Mouse (Mus musculus): Measurements from ENCODE around the gene Trio.

Trio gene

GRCm38 (mm10) chr15:27945570-27945969, 80.1 kb downstream of the Trio start:
- DNase-seq (ENCODE audit: low read depth, low spot score): no peak

GRCm38 (mm10) chr15:27944898-27945297, 80.8 kb downstream of the Trio start:
- no peak for DNase-seq (ENCODE audit: low read depth, low spot score)

GRCm38 (mm10) chr15:27943486-27944195, 82.0 kb downstream of the Trio start:
- DNase-seq (ENCODE audit: low read depth, low spot score): no peak

- no peak for DNase-seq (ENCODE audit: low read depth, low spot score)
Observed at GRCm38 (mm10) chr15:27942148-27942847, 83.3 kb downstream of the Trio start.

GRCm38 (mm10) chr15:27941441-27941840, 84.2 kb downstream of the Trio start:
- no peak for DNase-seq (ENCODE audit: low read depth, low spot score)

GRCm38 (mm10) chr15:27941020-27941419, 84.6 kb downstream of the Trio start:
- DNase-seq (ENCODE audit: low read depth, low spot score): no peak

- DNase-seq (ENCODE audit: low read depth, low spot score): no peak
Observed at GRCm38 (mm10) chr15:27940032-27940431, 85.6 kb downstream of the Trio start.

GRCm38 (mm10) chr15:27938886-27939285, 86.8 kb downstream of the Trio start:
- DNase-seq (ENCODE audit: low read depth, low spot score): no peak

- DNase-seq (ENCODE audit: low read depth, low spot score): no peak
Observed at GRCm38 (mm10) chr15:27937861-27938833, 87.5 kb downstream of the Trio start.

- DNase-seq (ENCODE audit: low read depth, low spot score): peak; percentile 71
Observed at GRCm38 (mm10) chr15:27937003-27937860, 88.4 kb downstream of the Trio start.

GRCm38 (mm10) chr15:27935772-27936746, 89.6 kb downstream of the Trio start:
- DNase-seq (ENCODE audit: low read depth, low spot score): no peak

- peak; percentile 76 for DNase-seq (ENCODE audit: low read depth, low spot score)
Observed at GRCm38 (mm10) chr15:27933270-27933669, 92.4 kb downstream of the Trio start.

GRCm38 (mm10) chr15:27931891-27932290, 93.8 kb downstream of the Trio start:
- no peak for DNase-seq (ENCODE audit: low read depth, low spot score)

- DNase-seq (ENCODE audit: low read depth, low spot score): no peak
Observed at GRCm38 (mm10) chr15:27931459-27931858, 94.2 kb downstream of the Trio start.

- no peak for DNase-seq (ENCODE audit: low read depth, low spot score)
Observed at GRCm38 (mm10) chr15:27927614-27928013, 98.0 kb downstream of the Trio start.

- DNase-seq (ENCODE audit: low read depth, low spot score): no peak
Observed at GRCm38 (mm10) chr15:27926941-27927340, 98.7 kb downstream of the Trio start.

GRCm38 (mm10) chr15:27926450-27926849, 99.2 kb downstream of the Trio start:
- DNase-seq (ENCODE audit: low read depth, low spot score): no peak

GRCm38 (mm10) chr15:27925865-27926264, 99.8 kb downstream of the Trio start:
- DNase-seq (ENCODE audit: low read depth, low spot score): no peak

- no peak for DNase-seq (ENCODE audit: low read depth, low spot score)
Observed at GRCm38 (mm10) chr15:27925004-27925635, 100.5 kb downstream of the Trio start.

All from ZHBTc4 (cell line).